Mouse (Mus musculus) G1E (cell line): ENCODE measurements at regions not wholly inside any gene's neighbourhood (a gene's known extent, or its start where the extent isn't known, plus 50 kb on each side); places are given as distances from the start of the nearest gene placed in this dataset.

ENCODE experiments used
- CTCF ChIP-seq: IDR thresholded peaks from 2 replicates; pipeline ENCODE4 v1.5.1; 2012; ENCODE audit warnings: low read depth, low read length, inconsistent platforms, mixed read lengths
- GATA1 ChIP-seq: IDR thresholded peaks from 2 replicates; pipeline ENCODE4 v1.6.1; 2012; ENCODE audit warnings: borderline replicate concordance, low read length, inconsistent platforms, mixed read lengths
- GATA2 ChIP-seq: IDR thresholded peaks from 2 replicates; pipeline ENCODE4 v1.6.1; 2012; ENCODE audit warnings: low read depth, low read length, inconsistent platforms, borderline replicate concordance
- POLR2AphosphoS5 ChIP-seq: IDR thresholded peaks from 2 replicates; pipeline ENCODE4 v1.6.1; 2012; ENCODE audit warnings: low read depth, low read length, inconsistent platforms; ENCODE audit not compliant: insufficient replicate concordance
- TAL1 ChIP-seq: conservative IDR thresholded peaks from 2 replicates; pipeline ENCODE4 v1.6.1; 2012; ENCODE audit warnings: low read depth, low read length, inconsistent platforms, mixed read lengths

DNA sequence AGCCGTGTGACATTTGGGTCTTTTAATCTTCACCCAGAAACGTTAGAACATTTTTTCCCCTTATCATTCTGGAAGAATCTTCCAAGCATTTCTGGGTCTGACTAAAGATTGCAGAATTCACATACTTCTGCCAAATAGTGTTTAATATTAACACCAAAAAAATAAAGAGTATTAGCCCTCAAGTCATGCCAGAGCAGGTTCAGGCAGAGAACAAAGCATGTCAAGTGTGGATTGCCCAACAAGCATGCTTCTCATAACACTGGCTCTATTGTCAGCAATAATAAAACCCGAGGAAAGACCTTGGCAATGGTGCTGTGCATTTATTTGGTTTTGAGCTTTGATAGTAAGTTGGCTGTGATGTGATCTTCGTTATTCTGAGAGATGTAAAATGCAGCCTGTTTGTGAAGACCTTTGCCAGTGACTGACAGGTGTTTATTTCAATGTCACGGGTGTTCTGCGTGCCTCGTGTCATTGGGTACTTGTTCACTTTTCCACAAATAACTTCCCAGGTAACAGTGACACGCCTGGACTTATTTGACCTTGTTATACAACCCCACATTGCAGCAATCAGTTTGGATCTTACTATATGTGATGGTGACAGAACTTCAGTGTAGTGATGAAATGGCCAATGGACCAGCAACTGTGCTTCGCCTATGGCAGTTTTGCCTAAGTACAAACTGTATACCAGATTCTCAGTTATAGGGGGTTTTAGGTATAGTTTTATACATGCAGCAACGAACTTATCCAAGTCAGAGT, 354.3 kb downstream of the 1700129C05Rik start:
- no peak for TF ChIP-seq CTCF
- no peak for TF ChIP-seq GATA1
- no peak for TF ChIP-seq POLR2AphosphoS5
- TF ChIP-seq GATA2 = no peak
- no peak for TF ChIP-seq TAL1
